Mouse (Mus musculus) T-helper 17 cell (primary cell): ENCODE measurements at regions not wholly inside any gene's neighbourhood (a gene's known extent, or its start where the extent isn't known, plus 50 kb on each side); places are given as distances from the start of the nearest gene placed in this dataset.

Experiments used
- in situ Hi-C, 2 experiments: fragments of 300-600 bp; cut with MboI, MseI; formaldehyde crosslinking; loops; 1 replicate in 1 of 2; 2 replicates in 1 of 2; pipeline ENCODE4 v1.15.1; 2025; ENCODE audit warnings: high pct_unique_total_duplicates in 2 of 2

DNA sequence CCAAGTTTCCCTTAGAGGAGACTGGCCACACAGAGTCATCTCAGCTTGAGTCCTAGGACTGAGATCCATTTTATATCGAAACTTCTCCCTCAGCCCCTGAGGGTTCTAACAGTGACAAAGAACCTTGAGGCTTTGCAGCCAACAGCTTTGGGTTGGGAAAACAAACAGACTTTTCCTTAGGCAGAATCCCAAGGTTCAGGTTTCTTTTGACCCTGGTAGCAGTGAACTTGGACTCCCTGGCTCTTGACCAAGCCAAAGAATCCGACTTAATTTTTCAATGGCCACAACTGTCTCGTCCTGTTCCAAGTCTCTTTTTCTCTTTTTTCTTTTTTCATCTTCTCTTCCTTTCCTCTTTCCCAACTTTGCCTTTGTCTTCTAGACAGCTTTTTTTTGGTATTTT, 60.9 kb upstream of the Serpine2 start:
- in situ Hi-C loops: no loop called here

DNA sequence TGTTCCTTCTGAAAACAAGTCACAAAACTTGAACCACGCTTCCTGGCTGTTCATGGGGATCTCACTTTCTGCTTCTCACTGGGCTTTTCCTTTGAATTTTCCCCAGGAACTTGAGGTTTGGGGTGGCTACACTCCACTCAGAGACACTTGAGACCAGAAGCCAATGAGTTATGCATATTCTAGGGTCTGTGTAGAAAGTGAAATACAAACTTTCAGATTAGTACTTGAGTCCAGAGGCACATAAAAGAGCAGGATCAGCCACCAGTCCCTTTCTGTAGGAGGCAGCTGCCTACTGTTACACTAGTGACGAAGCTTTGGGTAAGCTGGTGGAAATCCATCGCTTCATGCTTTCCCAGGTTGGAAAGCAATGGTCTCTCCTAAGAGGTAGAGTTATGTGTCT, 60.4 kb upstream of the Serpine2 start:
- in situ Hi-C loops: no loop called here

DNA sequence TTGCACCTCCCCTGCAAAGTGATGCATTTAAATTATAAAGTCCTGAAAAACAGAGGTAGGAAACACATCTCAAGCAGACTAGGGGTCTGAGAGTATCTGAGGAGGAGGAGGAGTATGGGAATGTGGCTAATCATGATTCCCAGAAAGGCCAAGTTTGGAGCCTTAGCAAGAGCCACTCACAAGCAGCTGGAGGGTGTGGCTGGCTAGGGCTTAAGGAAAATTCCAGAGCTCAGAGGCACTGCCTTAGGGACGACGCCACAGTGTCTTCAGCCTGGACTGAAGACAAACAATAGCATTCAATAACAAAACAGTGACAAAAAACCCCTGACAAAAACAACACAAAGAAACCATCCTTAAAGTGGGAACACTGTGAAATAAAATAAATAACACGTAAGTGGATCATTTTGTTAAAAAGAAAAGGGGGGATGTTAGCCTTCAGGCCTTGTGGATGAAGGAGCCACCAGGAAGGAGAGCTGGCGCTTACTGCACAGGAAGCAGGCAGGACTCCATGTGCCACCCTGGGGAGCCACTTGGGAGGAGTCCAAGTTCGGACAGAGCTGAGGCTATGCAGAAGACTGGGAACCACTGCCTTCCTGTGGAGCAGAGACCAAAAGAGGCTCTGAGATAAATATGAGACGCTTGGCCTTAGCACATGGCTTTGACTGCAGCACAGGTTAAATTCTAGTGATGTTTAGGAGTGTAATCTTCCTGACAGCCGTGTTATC, 56.6 kb upstream of the Serpine2 start:
- in situ Hi-C loops: no loop called here
